Mouse (Mus musculus) erythroblast, embryonic 14.5 days (primary cell): ENCODE results near the gene Elavl4. TPM values are rescaled to one million over a fixed set of nuclear protein-coding genes. Genes with fewer than 3 reads are reported as not detected.

Experiments
- H3K27me3 ChIP-seq: 2 replicates; pipeline ENCODE4 v1.6.1; 2012; ENCODE audit warnings: inconsistent platforms; ENCODE audit not compliant: control insufficient read depth
- H3K36me3 ChIP-seq: 2 replicates; pipeline ENCODE4 v1.6.1; 2012; ENCODE audit warnings: mild to moderate bottlenecking, inconsistent platforms; ENCODE audit not compliant: control insufficient read depth
- H3K4me1 ChIP-seq: 2 replicates; pipeline ENCODE4 v1.6.1; 2012; ENCODE audit warnings: inconsistent platforms; ENCODE audit not compliant: control insufficient read depth
- H3K4me3 ChIP-seq: replicated peaks from 2 replicates; pipeline ENCODE3; 2012; ENCODE audit warnings: moderate library complexity, mild to moderate bottlenecking, inconsistent platforms
- H3K9me3 ChIP-seq: 2 replicates; pipeline ENCODE4 v1.6.1; 2012; ENCODE audit warnings: low read length, inconsistent platforms, mixed read lengths; ENCODE audit not compliant: control insufficient read depth
- GATA1 ChIP-seq: IDR thresholded peaks from 2 replicates; pipeline ENCODE4 v1.6.1; 2012; ENCODE audit warnings: low read length, inconsistent platforms, mixed read lengths
- TAL1 ChIP-seq: IDR thresholded peaks from 3 replicates; pipeline ENCODE4 v1.6.1; 2012; ENCODE audit warnings: low read length, inconsistent platforms, mixed read lengths
- polyA plus RNA-seq: library from polyadenylated mRNA; stranded (reverse); fragments of >175 nt; gene quantifications from 2 replicates; pipeline ENCODE4 v1.2.3, GENCODE M21; 2012

Gene Elavl4
- not detected in 2 replicates for polyA plus RNA-seq

GRCm38 (mm10) chr4:110351178-110352000 lies at the start of gene Elavl4:
Gene Elavl4 (minus strand): TSS chr4:110351909.
- H3K9me3 ChIP-seq: no peaks in the 10 kb centered on the region
- H3K27me3 ChIP-seq: peaks cover 23% of the 10 kb centered on the region
- peaks cover 4% of the 10 kb centered on the region for H3K4me1 ChIP-seq
- TF ChIP-seq GATA1 (no peak), TAL1 (no peak)
- H3K4me3 ChIP-seq: peak within 1 kb of the TSS; percentile 49
- no peaks in the 10 kb centered on the region for H3K36me3 ChIP-seq

- H3K36me3 ChIP-seq: no peaks in the 10 kb centered on the region
- peak within 1 kb of the TSS; percentile 42 for H3K4me3 ChIP-seq
- H3K27me3 ChIP-seq: no peaks in the 10 kb centered on the region
- TF ChIP-seq TAL1 (no peak), GATA1 (no peak)
- peaks cover 5% of the 10 kb centered on the region for H3K4me1 ChIP-seq
- no peaks in the 10 kb centered on the region for H3K9me3 ChIP-seq
Observed at GRCm38 (mm10) chr4:110397618-110398045, 45.9 kb upstream of the Elavl4 start, which contains the start of gene Agbl4. Gene Agbl4 (plus strand): TSS chr4:110397661.

DNA sequence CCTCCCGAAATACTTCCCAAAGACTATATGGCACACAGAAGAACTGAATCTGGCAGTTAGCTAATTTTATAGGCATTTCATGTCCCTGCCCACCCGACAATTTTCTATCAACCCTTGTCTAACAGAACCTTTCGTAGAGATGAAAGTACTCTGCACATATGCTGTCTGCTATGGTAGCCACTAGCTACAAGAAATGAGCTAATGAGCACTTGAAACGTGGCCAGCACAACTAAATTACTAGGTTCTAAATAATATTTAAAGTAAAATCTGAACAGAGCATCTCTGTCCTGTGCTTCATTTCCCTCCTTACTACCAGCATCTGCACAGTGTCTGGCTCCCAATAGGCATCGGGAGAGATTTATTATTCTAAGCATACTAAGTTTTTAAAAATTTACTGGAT lies 44.5 kb upstream of the Elavl4 start:
- no peak for TF ChIP-seq GATA1
- no peak for TF ChIP-seq TAL1
- H3K4me1 ChIP-seq: peaks cover 5% of the 10 kb centered on the region
- H3K36me3 ChIP-seq: no peaks in the 10 kb centered on the region
- no peaks in the 10 kb centered on the region for H3K27me3 ChIP-seq
- H3K4me3 ChIP-seq: no peak overlapping the region
- no peaks in the 10 kb centered on the region for H3K9me3 ChIP-seq

DNA sequence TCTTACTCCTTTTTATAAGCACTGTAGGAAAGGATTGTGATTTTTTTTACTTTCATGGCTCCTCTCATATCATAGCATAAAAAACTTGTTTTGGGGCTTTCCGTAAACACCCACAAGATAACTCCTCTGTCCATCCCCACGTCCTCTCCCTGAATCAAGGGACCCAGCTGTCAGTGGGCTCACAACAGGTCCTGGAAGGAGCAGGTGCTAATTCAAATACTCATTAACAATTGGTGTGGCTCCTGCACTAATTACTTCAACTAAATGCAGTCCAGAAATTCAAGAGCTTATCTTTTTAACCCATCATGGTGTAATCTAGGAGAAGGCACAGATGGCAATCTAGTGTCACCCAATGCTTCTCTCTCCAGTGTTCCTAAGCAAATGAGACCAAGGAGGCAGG lies 8.9 kb upstream of the Elavl4 start:
- no peak overlapping the region for H3K4me3 ChIP-seq
- no peak for TF ChIP-seq TAL1
- TF ChIP-seq GATA1: no peak
- H3K4me1 ChIP-seq: no peaks in the 10 kb centered on the region
- no peaks in the 10 kb centered on the region for H3K27me3 ChIP-seq
- no peaks in the 10 kb centered on the region for H3K36me3 ChIP-seq
- H3K9me3 ChIP-seq: no peaks in the 10 kb centered on the region

- Histone ChIP-seq H3K27me3 (peaks cover 23% of the 10 kb centered on the region), H3K4me3 (no peak overlapping the region), H3K36me3 (no peaks in the 10 kb centered on the region), H3K9me3 (no peaks in the 10 kb centered on the region), H3K4me1 (peaks cover 4% of the 10 kb centered on the region)
- TF ChIP-seq GATA1: no peak
- no peak for TF ChIP-seq TAL1
Observed at GRCm38 (mm10) chr4:110352001-110352369, 276 bp upstream of the Elavl4 start.

- no peak for TF ChIP-seq GATA1
- no peak for TF ChIP-seq TAL1
- H3K4me3 ChIP-seq: peak overlapping the region; percentile 49
- peaks cover 23% of the 10 kb centered on the region for H3K27me3 ChIP-seq
Observed at GRCm38 (mm10) chr4:110350856-110351177, 892 bp downstream of the Elavl4 start.

GRCm38 (mm10) chr4:110323912-110324311 lies 27.8 kb downstream of the Elavl4 start:
- H3K4me1 ChIP-seq: no peaks in the 10 kb centered on the region
- H3K4me3 ChIP-seq: no peak overlapping the region
- H3K9me3 ChIP-seq: no peaks in the 10 kb centered on the region
- no peaks in the 10 kb centered on the region for H3K27me3 ChIP-seq
- no peak for TF ChIP-seq TAL1
- TF ChIP-seq GATA1: no peak
- H3K36me3 ChIP-seq: no peaks in the 10 kb centered on the region

More at GRCm38 (mm10) chr4:110350856-110351177, 892 bp downstream of the Elavl4 start:
- Histone ChIP-seq H3K36me3 (no peaks in the 10 kb centered on the region), H3K4me1 (peaks cover 4% of the 10 kb centered on the region), H3K9me3 (no peaks in the 10 kb centered on the region)

GRCm38 (mm10) chr4:110312126-110312525 lies 39.6 kb downstream of the Elavl4 start:
- H3K4me3 ChIP-seq: no peak overlapping the region
- no peaks in the 10 kb centered on the region for H3K27me3 ChIP-seq
- no peaks in the 10 kb centered on the region for H3K4me1 ChIP-seq
- no peaks in the 10 kb centered on the region for H3K9me3 ChIP-seq
- H3K36me3 ChIP-seq: no peaks in the 10 kb centered on the region
- TF ChIP-seq GATA1: no peak
- TF ChIP-seq TAL1: no peak

DNA sequence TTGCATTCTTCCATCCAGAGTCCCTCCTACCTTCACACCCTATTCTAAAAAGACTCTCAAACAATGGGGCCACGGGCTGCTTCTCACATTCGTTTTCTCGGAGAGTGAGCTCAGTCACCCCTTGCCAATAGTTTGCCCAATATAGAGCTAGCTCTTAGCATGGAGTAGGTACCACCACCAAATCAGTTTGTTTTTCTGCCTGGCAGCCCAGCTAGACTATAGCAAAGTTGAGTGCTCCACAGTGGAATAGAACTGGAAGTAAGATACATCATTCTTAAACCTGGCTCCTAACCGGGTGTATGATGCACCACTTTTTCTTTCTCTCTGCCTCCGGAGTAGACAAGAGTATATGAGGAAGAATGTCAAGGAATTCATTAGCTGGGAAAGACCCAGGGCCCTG lies 44.7 kb downstream of the Elavl4 start:
- H3K36me3 ChIP-seq: no peaks in the 10 kb centered on the region
- no peak overlapping the region for H3K4me3 ChIP-seq
- H3K4me1 ChIP-seq: no peaks in the 10 kb centered on the region
- no peaks in the 10 kb centered on the region for H3K9me3 ChIP-seq
- TF ChIP-seq GATA1: no peak
- no peak for TF ChIP-seq TAL1
- no peaks in the 10 kb centered on the region for H3K27me3 ChIP-seq

DNA sequence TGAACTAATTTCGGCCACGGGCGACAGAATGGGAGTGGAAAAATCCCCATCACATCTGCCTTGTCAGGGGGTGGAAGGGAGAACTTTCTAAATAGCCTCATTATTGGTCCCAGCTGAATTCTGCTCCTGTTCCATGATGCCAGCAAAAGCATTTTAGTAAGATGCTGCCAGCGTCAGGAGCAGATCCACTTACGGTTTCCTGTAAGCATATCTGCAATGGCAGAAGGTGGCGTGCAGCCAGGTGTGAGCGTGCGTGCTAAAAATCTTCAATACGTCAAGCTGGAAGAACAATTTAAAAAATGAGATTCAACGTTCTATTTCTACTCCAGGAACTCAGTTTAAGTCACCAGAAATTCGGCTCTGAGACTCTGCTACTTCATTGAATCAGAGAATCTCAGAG lies 45.1 kb downstream of the Elavl4 start:
- no peaks in the 10 kb centered on the region for H3K27me3 ChIP-seq
- H3K9me3 ChIP-seq: no peaks in the 10 kb centered on the region
- no peaks in the 10 kb centered on the region for H3K4me1 ChIP-seq
- H3K36me3 ChIP-seq: no peaks in the 10 kb centered on the region
- H3K4me3 ChIP-seq: no peak overlapping the region
- no peak for TF ChIP-seq TAL1
- TF ChIP-seq GATA1: no peak
